Mouse (Mus musculus) hindbrain, postnatal 0 days (tissue): ENCODE results near the gene Sh2d5. TPM values are rescaled to one million over a fixed set of nuclear protein-coding genes. Genes with fewer than 3 reads are reported as not detected.

ENCODE experiments used
- ATAC-seq: fragments of 200-750 bp; cut with Nextera tagmentation; 2 replicates; pipeline ENCODE4 v1.8.0; 2017; ENCODE audit warnings: mild to moderate bottlenecking, moderate TSS enrichment, moderate library complexity
- DNase-seq: peaks from one replicate; pipeline ENCODE4 v3.0.0-alpha.2; 2015; ENCODE audit warnings: low spot score
- H3K27ac ChIP-seq: fragments of 300-500 bp; sonication (generic); 2 replicates; pipeline ENCODE4 v1.5.1; 2014; ENCODE audit warnings: mild to moderate bottlenecking
- H3K27me3 ChIP-seq: fragments of 300-500 bp; sonication (generic); 2 replicates; pipeline ENCODE4 v1.6.1; 2014; ENCODE audit warnings: low read length, mixed read lengths; ENCODE audit not compliant: insufficient read depth
- H3K36me3 ChIP-seq: fragments of 300-500 bp; sonication (generic); 2 replicates; pipeline ENCODE4 v1.6.1; 2014; ENCODE audit warnings: low read length, mixed read lengths; ENCODE audit not compliant: insufficient read depth
- H3K4me1 ChIP-seq: fragments of 300-500 bp; sonication (generic); 2 replicates; pipeline ENCODE4 v1.6.1; 2014; ENCODE audit warnings: antibody characterized with exemption, low read length, mixed read lengths; ENCODE audit not compliant: insufficient read depth
- H3K4me2 ChIP-seq: fragments of 300-500 bp; sonication (generic); 2 replicates; pipeline ENCODE4 v1.6.1; 2014; ENCODE audit warnings: low read depth, mild to moderate bottlenecking, low read length, moderate library complexity, mixed read lengths
- H3K4me3 ChIP-seq: fragments of 300-500 bp; sonication (generic); 2 replicates; pipeline ENCODE4 v1.5.1; 2014; ENCODE audit warnings: low read length
- H3K9ac ChIP-seq: fragments of 300-500 bp; sonication (generic); replicated peaks from 2 replicates; pipeline ENCODE4 v1.6.1; 2014; ENCODE audit warnings: mild to moderate bottlenecking, low read length, moderate library complexity, mixed read lengths
- H3K9me3 ChIP-seq: fragments of 300-500 bp; sonication (generic); 2 replicates; pipeline ENCODE4 v1.6.1; 2016; ENCODE audit warnings: low read length, mixed read lengths
- CTCF ChIP-seq: IDR thresholded peaks from 2 replicates; pipeline ENCODE4 v1.5.1; 2016; ENCODE audit warnings: antibody characterized with exemption, control low read depth, low read depth
- WGBS: fragments of 180-500 bp; shearing (Covaris S2); extraction: QIAGEN DNeasy Blood & Tissue Kit; methylation state at CpG from one replicate; pipeline ENCODE4 v1.1.7; 2014; 5-methylcytosine and 5-hydroxymethylcytosine counted together
- polyA plus RNA-seq: library from polyadenylated mRNA; unstranded; fragments of >200 nt; fragmentation: Nextera tagmentation; extraction: Ambion mirVana; gene quantifications from 2 replicates; pipeline ENCODE4 v1.2.1, GENCODE M21; 2015
- total RNA-seq: library from RNA; depleted of rRNA; stranded (reverse); fragments of >200 nt; gene quantifications from 2 replicates; pipeline ENCODE4 v1.2.3, GENCODE M21; 2014

Sh2d5 gene
- total and polyA plus RNA-seq, 2 experiments from 2014 or later, result 14.7 to 45.8 TPM

GRCm38 (mm10) chr4:138221406-138221805, 28.8 kb upstream of the Sh2d5 start:
- Histone ChIP-seq H3K4me2 (no peak overlapping the region), H3K27ac (no peak overlapping the region), H3K36me3 (peaks cover 39% of the 10 kb centered on the region), H3K4me1 (peaks cover 6% of the 10 kb centered on the region), H3K27me3 (no peaks in the 10 kb centered on the region), H3K9ac (no peak overlapping the region), H3K4me3 (no peak overlapping the region), H3K9me3 (no peaks in the 10 kb centered on the region)
- ATAC-seq (no peak), DNase-seq (no peak)
- no peak for TF ChIP-seq CTCF
- 94% methylated on average over 5 of the region's 5 CpGs for WGBS

- H3K27ac ChIP-seq, result no peak overlapping the region
- H3K36me3 ChIP-seq, result peaks cover 45% of the 10 kb centered on the region
- no peak overlapping the region for H3K4me3 ChIP-seq
- ATAC-seq, result no peak
- no peak overlapping the region for H3K4me2 ChIP-seq
- no peak for TF ChIP-seq CTCF
- no peaks in the 10 kb centered on the region for H3K9me3 ChIP-seq
- no peak for DNase-seq
- WGBS, result 90% methylated on average over 5 of the region's 5 CpGs
- H3K4me1 ChIP-seq, result peaks cover 6% of the 10 kb centered on the region
- no peak overlapping the region for H3K9ac ChIP-seq
- no peaks in the 10 kb centered on the region for H3K27me3 ChIP-seq
These were observed 27.8 kb upstream of the Sh2d5 start for GRCm38 (mm10) chr4:138222396-138222795.

GRCm38 (mm10) chr4:138223623-138224022, 26.6 kb upstream of the Sh2d5 start:
- H3K4me3 ChIP-seq, result no peak overlapping the region
- H3K9ac ChIP-seq, result no peak overlapping the region
- no peak for ATAC-seq
- no peak overlapping the region for H3K4me2 ChIP-seq
- 90% methylated on average over 10 of the region's 10 CpGs for WGBS
- DNase-seq, result no peak
- H3K27me3 ChIP-seq, result no peaks in the 10 kb centered on the region
- no peaks in the 10 kb centered on the region for H3K9me3 ChIP-seq
- no peak overlapping the region for H3K27ac ChIP-seq
- H3K4me1 ChIP-seq, result no peaks in the 10 kb centered on the region
- H3K36me3 ChIP-seq, result peaks cover 57% of the 10 kb centered on the region
- TF ChIP-seq CTCF, result no peak

- DNase-seq (peak; percentile 57), ATAC-seq (no peak)
- Histone ChIP-seq H3K9me3 (no peaks in the 10 kb centered on the region), H3K4me3 (no peak overlapping the region), H3K4me1 (peaks cover 11% of the 10 kb centered on the region), H3K36me3 (peaks cover 36% of the 10 kb centered on the region), H3K4me2 (no peak overlapping the region), H3K9ac (no peak overlapping the region), H3K27ac (peak overlapping the region; percentile 17; the same call in 1 of the 2 replicates), H3K27me3 (no peaks in the 10 kb centered on the region)
- no peak for TF ChIP-seq CTCF
- 45% methylated on average over 27 of the region's 27 CpGs for whole genome bisulfite sequencing
These were observed 3.2 kb upstream of the Sh2d5 start for GRCm38 (mm10) chr4:138246756-138247665.

- DNase-seq (peak; percentile 61), ATAC-seq (no peak)
- Histone ChIP-seq H3K4me2 (peak overlapping the region; percentile 87), H3K27ac (peak overlapping the region; percentile 51; the same call in 1 of the 2 replicates), H3K9ac (peak overlapping the region; percentile 61; the same call in 1 of the 2 replicates), H3K4me1 (peaks cover 16% of the 10 kb centered on the region), H3K9me3 (no peaks in the 10 kb centered on the region), H3K4me3 (peak overlapping the region; percentile 60), H3K27me3 (no peaks in the 10 kb centered on the region), H3K36me3 (no peaks in the 10 kb centered on the region; the same call in 1 of the 2 replicates)
- peak; percentile 52 for TF ChIP-seq CTCF
- WGBS, result 2% methylated on average over 14 of the region's 14 CpGs
These were observed 1.6 kb downstream of the Sh2d5 start for GRCm38 (mm10) chr4:138251819-138252218.

- H3K36me3 ChIP-seq, result no peaks in the 10 kb centered on the region; the same call in 1 of the 2 replicates
- no peak for ATAC-seq
- H3K27ac ChIP-seq, result 0 out of 2 replicates have a peak overlapping the region, but pooled peaks have one; percentile 51
- WGBS, result 11% methylated on average over 5 of the region's 5 CpGs
- no peaks in the 10 kb centered on the region for H3K9me3 ChIP-seq
- TF ChIP-seq CTCF, result no peak
- H3K27me3 ChIP-seq, result no peaks in the 10 kb centered on the region
- H3K4me2 ChIP-seq, result peak overlapping the region; percentile 87
- peak overlapping the region; percentile 60 for H3K4me3 ChIP-seq
- H3K4me1 ChIP-seq, result peaks cover 16% of the 10 kb centered on the region
- peak; percentile 7 for DNase-seq
- peak overlapping the region; percentile 61 for H3K9ac ChIP-seq
These were observed 2.0 kb downstream of the Sh2d5 start for GRCm38 (mm10) chr4:138252231-138252630.
